Mouse (Mus musculus): Measurements from ENCODE around the gene Ppp2ca. TPM values are rescaled to one million over a fixed set of nuclear protein-coding genes. Genes with fewer than 3 reads are reported as not detected.
"Not testable (repeated sequence)": the region's sequence is repeated elsewhere in the genome, so short reads cannot be mapped to it uniquely, and the experiment has no call there.

The Ppp2ca gene
- polyA plus RNA-seq, 1 experiment from 2014 or later = 20.2 TPM

GRCm38 (mm10) chr11:52105503-52105902 is 7.0 kb downstream of the Ppp2ca start:
- ATAC-seq = no peak
- Histone ChIP-seq H3K9ac (ENCODE audit: low read depth, low read length) (no peak overlapping the region), H3K36me3 (ENCODE audit: control insufficient read depth, insufficient read depth, low read length) (no peaks in the 10 kb centered on the region), H3K4me3 (ENCODE audit: low read length) (no peak overlapping the region), H3K4me2 (ENCODE audit: low read depth, low read length) (no peak overlapping the region), H3K27ac (ENCODE audit: low read length) (no peak overlapping the region), H3K4me1 (ENCODE audit: control insufficient read depth, insufficient read depth, low read length) (peaks cover 25% of the 10 kb centered on the region), H3K27me3 (replicated peaks; ENCODE audit: control insufficient read depth, insufficient read depth, low read length) (no peaks in the 10 kb centered on the region), H3K9me3 (ENCODE audit: control insufficient read depth, low read length) (no peaks in the 10 kb centered on the region)

- Histone ChIP-seq H3K9me3 (ENCODE audit: control insufficient read depth, low read length) (no peaks in the 10 kb centered on the region), H3K27me3 (replicated peaks; ENCODE audit: control insufficient read depth, insufficient read depth, low read length) (no peaks in the 10 kb centered on the region), H3K4me3 (ENCODE audit: low read length) (no peak overlapping the region), H3K4me1 (ENCODE audit: control insufficient read depth, insufficient read depth, low read length) (peaks cover 19% of the 10 kb centered on the region), H3K4me2 (ENCODE audit: low read depth, low read length) (no peak overlapping the region), H3K36me3 (ENCODE audit: control insufficient read depth, insufficient read depth, low read length) (no peaks in the 10 kb centered on the region), H3K27ac (ENCODE audit: low read length) (no peak overlapping the region), H3K9ac (ENCODE audit: low read depth, low read length) (no peak overlapping the region)
- WGBS = 76% methylated on average over 2 of the region's 2 CpGs
- no peak for ATAC-seq
Measured at GRCm38 (mm10) chr11:52106037-52106436, 7.6 kb downstream of the Ppp2ca start.

- H3K27ac ChIP-seq (ENCODE audit: low read length) = no peak overlapping the region
- 82% methylated on average over 1 of the region's 1 CpGs for WGBS
- no peaks in the 10 kb centered on the region for H3K36me3 ChIP-seq (ENCODE audit: control insufficient read depth, insufficient read depth, low read length)
- no peak overlapping the region for H3K9ac ChIP-seq (ENCODE audit: low read depth, low read length)
- no peak overlapping the region for H3K4me3 ChIP-seq (ENCODE audit: low read length)
- H3K27me3 ChIP-seq (replicated peaks; ENCODE audit: control insufficient read depth, insufficient read depth, low read length) = no peaks in the 10 kb centered on the region
- H3K9me3 ChIP-seq (ENCODE audit: control insufficient read depth, low read length) = no peaks in the 10 kb centered on the region
- no peak overlapping the region for H3K4me2 ChIP-seq (ENCODE audit: low read depth, low read length)
- peaks cover 16% of the 10 kb centered on the region for H3K4me1 ChIP-seq (ENCODE audit: control insufficient read depth, insufficient read depth, low read length)
- ATAC-seq = no peak
Measured at GRCm38 (mm10) chr11:52106438-52106837, 8.0 kb downstream of the Ppp2ca start.

GRCm38 (mm10) chr11:52108796-52109195 is 10.3 kb downstream of the Ppp2ca start:
- Histone ChIP-seq H3K4me1 (ENCODE audit: control insufficient read depth, insufficient read depth, low read length) (peaks cover 6% of the 10 kb centered on the region), H3K9me3 (ENCODE audit: control insufficient read depth, low read length) (no peaks in the 10 kb centered on the region), H3K4me3 (ENCODE audit: low read length) (no peak overlapping the region), H3K27me3 (replicated peaks; ENCODE audit: control insufficient read depth, insufficient read depth, low read length) (no peaks in the 10 kb centered on the region), H3K4me2 (ENCODE audit: low read depth, low read length) (no peak overlapping the region), H3K36me3 (ENCODE audit: control insufficient read depth, insufficient read depth, low read length) (no peaks in the 10 kb centered on the region), H3K27ac (ENCODE audit: low read length) (no peak overlapping the region), H3K9ac (ENCODE audit: low read depth, low read length) (no peak overlapping the region)
- no peak for ATAC-seq
- WGBS = 90% methylated on average over 5 of the region's 5 CpGs

GRCm38 (mm10) chr11:52109421-52109820 is 10.9 kb downstream of the Ppp2ca start:
- no peaks in the 10 kb centered on the region for H3K27me3 ChIP-seq (replicated peaks; ENCODE audit: control insufficient read depth, insufficient read depth, low read length)
- H3K36me3 ChIP-seq (ENCODE audit: control insufficient read depth, insufficient read depth, low read length) = peaks cover under 1% of the 10 kb centered on the region
- WGBS = 79% methylated on average over 1 of the region's 1 CpGs
- no peak for ATAC-seq
- H3K9me3 ChIP-seq (ENCODE audit: control insufficient read depth, low read length) = no peaks in the 10 kb centered on the region
- H3K4me3 ChIP-seq (ENCODE audit: low read length) = no peak overlapping the region
- no peak overlapping the region for H3K27ac ChIP-seq (ENCODE audit: low read length)
- H3K4me1 ChIP-seq (ENCODE audit: control insufficient read depth, insufficient read depth, low read length) = peaks cover 3% of the 10 kb centered on the region
- H3K4me2 ChIP-seq (ENCODE audit: low read depth, low read length) = no peak overlapping the region
- no peak overlapping the region for H3K9ac ChIP-seq (ENCODE audit: low read depth, low read length)

GRCm38 (mm10) chr11:52115479-52115878 is 17.0 kb downstream of the Ppp2ca start:
- no peak overlapping the region for H3K9ac ChIP-seq (ENCODE audit: low read depth, low read length)
- no peak overlapping the region for H3K4me2 ChIP-seq (ENCODE audit: low read depth, low read length)
- H3K4me1 ChIP-seq (ENCODE audit: control insufficient read depth, insufficient read depth, low read length) = no peaks in the 10 kb centered on the region
- H3K9me3 ChIP-seq (ENCODE audit: control insufficient read depth, low read length) = no peaks in the 10 kb centered on the region
- no peaks in the 10 kb centered on the region for H3K27me3 ChIP-seq (replicated peaks; ENCODE audit: control insufficient read depth, insufficient read depth, low read length)
- no peak overlapping the region for H3K27ac ChIP-seq (ENCODE audit: low read length)
- ATAC-seq = no peak
- H3K4me3 ChIP-seq (ENCODE audit: low read length) = no peak overlapping the region
- WGBS = 93% methylated on average over 3 of the region's 3 CpGs
- peaks cover 43% of the 10 kb centered on the region for H3K36me3 ChIP-seq (ENCODE audit: control insufficient read depth, insufficient read depth, low read length)

GRCm38 (mm10) chr11:52116117-52116516 is 17.6 kb downstream of the Ppp2ca start:
- H3K36me3 ChIP-seq (ENCODE audit: control insufficient read depth, insufficient read depth, low read length) = peaks cover 44% of the 10 kb centered on the region
- H3K27ac ChIP-seq (ENCODE audit: low read length); H3K9ac ChIP-seq (ENCODE audit: low read depth, low read length); H3K4me3 ChIP-seq (ENCODE audit: low read length); H3K9me3 ChIP-seq (ENCODE audit: control insufficient read depth, low read length); H3K4me1 ChIP-seq (ENCODE audit: control insufficient read depth, insufficient read depth, low read length); H3K4me2 ChIP-seq (ENCODE audit: low read depth, low read length); ATAC-seq; H3K27me3 ChIP-seq (replicated peaks; ENCODE audit: control insufficient read depth, insufficient read depth, low read length): not testable (repeated sequence)
- WGBS = 94% methylated on average over 6 of the region's 6 CpGs

GRCm38 (mm10) chr11:52117156-52117555 is 18.7 kb downstream of the Ppp2ca start:
- Histone ChIP-seq H3K9me3 (ENCODE audit: control insufficient read depth, low read length) (no peaks in the 10 kb centered on the region), H3K27ac (ENCODE audit: low read length) (no peak overlapping the region), H3K36me3 (ENCODE audit: control insufficient read depth, insufficient read depth, low read length) (peaks cover 48% of the 10 kb centered on the region), H3K4me2 (ENCODE audit: low read depth, low read length) (no peak overlapping the region), H3K4me1 (ENCODE audit: control insufficient read depth, insufficient read depth, low read length) (no peaks in the 10 kb centered on the region), H3K9ac (ENCODE audit: low read depth, low read length) (no peak overlapping the region), H3K27me3 (replicated peaks; ENCODE audit: control insufficient read depth, insufficient read depth, low read length) (no peaks in the 10 kb centered on the region), H3K4me3 (ENCODE audit: low read length) (no peak overlapping the region)
- whole genome bisulfite sequencing = 97% methylated on average over 7 of the region's 7 CpGs
- ATAC-seq = no peak

GRCm38 (mm10) chr11:52120415-52120814 is 21.9 kb downstream of the Ppp2ca start:
- H3K4me2 ChIP-seq (ENCODE audit: low read depth, low read length); H3K4me3 ChIP-seq (ENCODE audit: low read length); H3K9ac ChIP-seq (ENCODE audit: low read depth, low read length); H3K27ac ChIP-seq (ENCODE audit: low read length); H3K4me1 ChIP-seq (ENCODE audit: control insufficient read depth, insufficient read depth, low read length); H3K9me3 ChIP-seq (ENCODE audit: control insufficient read depth, low read length); H3K27me3 ChIP-seq (replicated peaks; ENCODE audit: control insufficient read depth, insufficient read depth, low read length); ATAC-seq: not testable (repeated sequence)
- H3K36me3 ChIP-seq (ENCODE audit: control insufficient read depth, insufficient read depth, low read length) = peaks cover 47% of the 10 kb centered on the region

- no peak overlapping the region for H3K4me3 ChIP-seq (ENCODE audit: low read length)
- H3K27me3 ChIP-seq (replicated peaks; ENCODE audit: control insufficient read depth, insufficient read depth, low read length) = no peaks in the 10 kb centered on the region
- H3K27ac ChIP-seq (ENCODE audit: low read length) = no peak overlapping the region
- no peak overlapping the region for H3K9ac ChIP-seq (ENCODE audit: low read depth, low read length)
- 0 out of 2 replicates have a peak, but pooled peaks have one; percentile 41 for ATAC-seq
- H3K4me2 ChIP-seq (ENCODE audit: low read depth, low read length) = no peak overlapping the region
- WGBS = 80% methylated on average over 6 of the region's 6 CpGs
- peaks cover 43% of the 10 kb centered on the region for H3K36me3 ChIP-seq (ENCODE audit: control insufficient read depth, insufficient read depth, low read length)
- no peaks in the 10 kb centered on the region for H3K9me3 ChIP-seq (ENCODE audit: control insufficient read depth, low read length)
- H3K4me1 ChIP-seq (ENCODE audit: control insufficient read depth, insufficient read depth, low read length) = no peaks in the 10 kb centered on the region
Measured at GRCm38 (mm10) chr11:52122045-52122444, 23.6 kb downstream of the Ppp2ca start.
